Mouse (Mus musculus): ENCODE results near the gene Kcnq1.

DNA sequence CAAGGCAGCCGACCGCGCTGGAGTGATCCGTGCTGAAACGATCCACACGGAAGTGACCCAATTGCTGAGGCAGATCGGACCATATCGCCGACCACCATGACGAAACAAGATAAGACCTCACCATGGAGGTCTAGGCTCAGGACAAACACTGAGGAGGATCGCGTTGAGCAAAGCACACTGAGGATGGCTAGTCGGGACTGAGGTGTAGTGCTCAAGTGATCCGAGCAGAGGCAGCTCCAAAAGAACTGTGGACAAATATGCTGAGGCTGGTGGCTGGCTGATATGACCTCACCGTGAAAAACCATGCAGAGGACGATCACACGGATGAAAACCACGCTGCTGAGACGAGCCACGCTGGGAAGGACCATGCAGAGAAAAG is 189.8 kb downstream of the Kcnq1 start:
- TF ChIP-seq POLR2A (IDR thresholded peaks at IDR 0.05; ENCODE audit: borderline replicate concordance, extremely low read depth, low read depth, low read length) (no peak), CTCF (IDR thresholded peaks at IDR 0.05; ENCODE audit: insufficient read depth, low read length) (no peak)
